Mouse (Mus musculus): ENCODE data around the gene Babam2. TPM values are rescaled to one million over a fixed set of nuclear protein-coding genes. Genes with fewer than 3 reads are reported as not detected.

The Babam2 gene
- polyA plus RNA-seq, 1 experiment from 2014 or later = 33.5 TPM

DNA sequence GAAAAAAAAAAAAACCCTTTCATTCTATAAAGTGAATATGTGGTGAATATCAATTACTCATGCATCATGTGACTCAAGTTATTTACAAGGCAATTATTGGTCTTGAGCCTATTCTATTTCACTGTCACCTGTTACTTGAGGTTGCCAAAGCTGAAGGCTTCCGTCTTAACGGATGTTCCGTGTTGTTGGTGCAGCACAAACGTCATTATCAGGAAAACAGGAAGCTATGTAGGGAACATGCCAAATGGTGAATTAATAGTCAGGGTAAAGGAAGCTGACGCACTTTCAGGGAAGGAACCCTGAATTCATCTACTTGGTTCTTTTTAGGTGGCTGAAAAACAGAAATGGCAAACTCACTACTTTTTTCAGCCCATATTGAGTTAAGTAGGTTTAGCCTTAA, 30.0 kb downstream of the Babam2 start:
- H3K4me1 ChIP-seq (ENCODE audit: control insufficient read depth, insufficient read depth, low read length) = no peaks in the 10 kb centered on the region
- H3K4me2 ChIP-seq (ENCODE audit: low read length) = no peak overlapping the region
- H3K9me3 ChIP-seq (ENCODE audit: control insufficient read depth, low read length) = no peaks in the 10 kb centered on the region
- no peak overlapping the region for H3K27ac ChIP-seq (replicated peaks; ENCODE audit: low read depth, low read length)
- no peaks in the 10 kb centered on the region for H3K27me3 ChIP-seq (ENCODE audit: control insufficient read depth, insufficient read depth, low read length)
- no peaks in the 10 kb centered on the region for H3K36me3 ChIP-seq (ENCODE audit: control insufficient read depth, insufficient read depth, low read length)
- DNase-seq (no peak), ATAC-seq (ENCODE audit: low FRiP score, low TSS enrichment) (no peak)
- no peak overlapping the region for H3K9ac ChIP-seq (replicated peaks; ENCODE audit: low read length)
- H3K4me3 ChIP-seq (replicated peaks; ENCODE audit: low read depth, low read length) = no peak overlapping the region
- WGBS = 97% methylated on average over 5 of the region's 5 CpGs

DNA sequence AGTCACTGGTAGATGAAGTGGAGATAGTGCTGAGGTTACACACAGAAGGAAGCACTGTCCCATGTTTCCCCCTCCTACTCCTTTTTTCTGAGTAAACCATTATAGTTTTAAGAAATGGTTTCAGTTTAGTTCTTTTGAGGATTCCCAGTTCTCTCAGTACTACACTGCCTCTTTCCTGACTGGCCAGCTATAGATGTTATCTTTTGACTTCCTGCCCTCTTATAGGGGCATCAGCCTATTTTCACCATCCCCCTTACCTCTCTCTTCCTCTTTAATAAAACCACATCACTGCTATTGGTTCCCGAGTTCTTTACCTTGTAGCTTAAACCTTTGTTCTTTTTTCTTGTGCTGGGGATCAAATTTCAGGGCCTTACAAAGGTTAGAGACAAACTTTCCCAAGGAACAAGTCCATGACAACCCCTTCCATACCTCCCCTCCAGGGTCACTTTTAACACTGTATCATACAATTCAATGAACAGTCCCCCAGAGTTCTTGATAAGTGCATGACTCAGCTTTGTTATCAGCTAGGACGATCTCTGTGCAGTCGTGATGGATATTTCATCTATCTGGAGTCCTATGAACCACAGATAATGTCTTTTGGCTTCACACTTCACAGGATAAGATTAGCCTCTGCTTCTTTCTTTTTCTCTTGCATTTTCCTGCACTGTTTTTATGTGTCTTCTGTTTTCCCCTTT, 35.3 kb downstream of the Babam2 start:
- H3K4me1 ChIP-seq (ENCODE audit: control insufficient read depth, insufficient read depth, low read length) = no peaks in the 10 kb centered on the region
- ATAC-seq (ENCODE audit: low FRiP score, low TSS enrichment) = no peak
- H3K4me2 ChIP-seq (ENCODE audit: low read length) = no peak overlapping the region
- no peak overlapping the region for H3K4me3 ChIP-seq (replicated peaks; ENCODE audit: low read depth, low read length)
- H3K36me3 ChIP-seq (ENCODE audit: control insufficient read depth, insufficient read depth, low read length) = no peaks in the 10 kb centered on the region
- no peak for DNase-seq
- no peak overlapping the region for H3K9ac ChIP-seq (replicated peaks; ENCODE audit: low read length)
- WGBS = 46% methylated on average over 3 of the region's 3 CpGs
- no peaks in the 10 kb centered on the region for H3K27me3 ChIP-seq (ENCODE audit: control insufficient read depth, insufficient read depth, low read length)
- H3K9me3 ChIP-seq (ENCODE audit: control insufficient read depth, low read length) = no peaks in the 10 kb centered on the region
- no peak overlapping the region for H3K27ac ChIP-seq (replicated peaks; ENCODE audit: low read depth, low read length)

DNA sequence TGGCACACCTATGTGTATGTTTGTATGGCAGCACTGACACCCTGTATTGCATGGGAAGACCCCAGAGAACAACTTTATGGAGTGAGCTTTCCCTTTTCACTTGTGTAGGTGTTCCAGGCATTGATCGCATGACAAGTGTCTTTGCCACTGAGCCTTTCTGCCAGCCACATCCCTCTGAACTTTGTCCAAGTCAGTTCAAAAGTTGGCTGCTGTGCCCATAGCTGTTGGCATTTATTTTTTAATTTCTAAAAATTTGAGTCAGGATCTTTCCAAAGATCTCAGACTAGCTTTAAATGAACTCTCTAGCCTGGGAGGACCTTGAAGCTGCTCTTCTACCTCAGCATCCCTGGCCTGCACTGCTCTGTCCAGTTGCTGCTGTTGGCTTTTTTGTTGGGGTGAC, 44.4 kb downstream of the Babam2 start:
- 97% methylated on average over 1 of the region's 1 CpGs for WGBS
- no peaks in the 10 kb centered on the region for H3K9me3 ChIP-seq (ENCODE audit: control insufficient read depth, low read length)
- no peaks in the 10 kb centered on the region for H3K27me3 ChIP-seq (ENCODE audit: control insufficient read depth, insufficient read depth, low read length)
- H3K4me2 ChIP-seq (ENCODE audit: low read length) = no peak overlapping the region
- no peak for ATAC-seq (ENCODE audit: low FRiP score, low TSS enrichment)
- no peak overlapping the region for H3K9ac ChIP-seq (replicated peaks; ENCODE audit: low read length)
- no peaks in the 10 kb centered on the region for H3K4me1 ChIP-seq (ENCODE audit: control insufficient read depth, insufficient read depth, low read length)
- H3K27ac ChIP-seq (replicated peaks; ENCODE audit: low read depth, low read length) = no peak overlapping the region
- no peak overlapping the region for H3K4me3 ChIP-seq (replicated peaks; ENCODE audit: low read depth, low read length)
- H3K36me3 ChIP-seq (ENCODE audit: control insufficient read depth, insufficient read depth, low read length) = no peaks in the 10 kb centered on the region
- DNase-seq = no peak

DNA sequence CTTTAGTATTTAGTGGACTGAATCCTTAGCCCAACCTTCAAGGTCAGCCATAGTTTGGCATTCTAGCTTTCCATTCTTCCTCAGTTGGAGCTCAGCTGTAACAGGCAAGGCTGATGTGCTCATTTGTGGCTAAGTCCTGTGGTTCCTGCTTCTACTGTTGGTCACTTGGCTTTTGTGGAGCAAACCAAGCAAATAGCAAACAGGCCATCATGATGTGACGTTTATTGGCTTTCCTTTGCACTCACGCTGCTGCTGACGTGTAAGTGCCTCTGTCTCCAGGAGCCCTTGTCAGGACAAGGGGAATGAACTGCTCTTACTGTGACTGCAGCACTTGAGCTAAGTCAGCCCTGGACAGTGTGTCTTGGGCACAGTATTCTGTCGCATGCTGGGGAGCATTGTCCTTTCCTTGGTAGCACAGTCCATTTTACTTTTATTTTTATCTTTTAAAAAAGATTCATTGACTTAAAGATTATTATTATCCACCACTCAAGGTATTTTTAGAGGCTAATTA, 45.1 kb downstream of the Babam2 start:
- WGBS = 72% methylated on average over 4 of the region's 4 CpGs
- H3K9me3 ChIP-seq (ENCODE audit: control insufficient read depth, low read length) = no peaks in the 10 kb centered on the region

DNA sequence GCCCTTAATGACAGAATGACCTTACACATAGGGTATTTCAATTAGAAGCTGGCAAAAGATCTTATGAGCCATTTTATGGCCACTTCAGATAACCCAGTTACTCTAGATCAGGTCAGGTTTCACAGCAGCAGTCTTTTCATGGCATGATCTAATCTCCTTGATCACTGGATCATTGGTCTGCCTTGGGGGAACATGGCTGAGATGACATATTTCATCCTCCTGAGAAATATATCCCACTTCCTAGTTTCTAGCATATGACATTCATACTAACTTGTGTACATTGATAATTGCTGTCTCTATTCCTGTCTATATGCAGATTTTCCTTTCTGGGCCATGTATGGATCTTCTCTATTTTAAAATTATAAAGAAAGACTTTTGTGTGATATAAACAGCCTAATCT, 51.9 kb downstream of the Babam2 start:
- no peaks in the 10 kb centered on the region for H3K27me3 ChIP-seq (ENCODE audit: control insufficient read depth, insufficient read depth, low read length)
- H3K9ac ChIP-seq (replicated peaks; ENCODE audit: low read length) = no peak overlapping the region
- no peaks in the 10 kb centered on the region for H3K9me3 ChIP-seq (ENCODE audit: control insufficient read depth, low read length)
- H3K4me1 ChIP-seq (ENCODE audit: control insufficient read depth, insufficient read depth, low read length) = no peaks in the 10 kb centered on the region
- no peak overlapping the region for H3K4me3 ChIP-seq (replicated peaks; ENCODE audit: low read depth, low read length)
- ATAC-seq (ENCODE audit: low FRiP score, low TSS enrichment) = no peak
- H3K27ac ChIP-seq (replicated peaks; ENCODE audit: low read depth, low read length) = no peak overlapping the region
- H3K4me2 ChIP-seq (ENCODE audit: low read length) = no peak overlapping the region
- no peaks in the 10 kb centered on the region for H3K36me3 ChIP-seq (ENCODE audit: control insufficient read depth, insufficient read depth, low read length)
- DNase-seq = no peak

More for the DNA sequence above, 45.1 kb downstream of the Babam2 start:
- Histone ChIP-seq H3K36me3 (ENCODE audit: control insufficient read depth, insufficient read depth, low read length) (no peaks in the 10 kb centered on the region), H3K4me1 (ENCODE audit: control insufficient read depth, insufficient read depth, low read length) (no peaks in the 10 kb centered on the region), H3K4me3 (replicated peaks; ENCODE audit: low read depth, low read length) (no peak overlapping the region), H3K27ac (replicated peaks; ENCODE audit: low read depth, low read length) (no peak overlapping the region), H3K9ac (replicated peaks; ENCODE audit: low read length) (no peak overlapping the region), H3K4me2 (ENCODE audit: low read length) (no peak overlapping the region), H3K27me3 (ENCODE audit: control insufficient read depth, insufficient read depth, low read length) (no peaks in the 10 kb centered on the region)
- DNase-seq (no peak), ATAC-seq (ENCODE audit: low FRiP score, low TSS enrichment) (no peak)

DNA sequence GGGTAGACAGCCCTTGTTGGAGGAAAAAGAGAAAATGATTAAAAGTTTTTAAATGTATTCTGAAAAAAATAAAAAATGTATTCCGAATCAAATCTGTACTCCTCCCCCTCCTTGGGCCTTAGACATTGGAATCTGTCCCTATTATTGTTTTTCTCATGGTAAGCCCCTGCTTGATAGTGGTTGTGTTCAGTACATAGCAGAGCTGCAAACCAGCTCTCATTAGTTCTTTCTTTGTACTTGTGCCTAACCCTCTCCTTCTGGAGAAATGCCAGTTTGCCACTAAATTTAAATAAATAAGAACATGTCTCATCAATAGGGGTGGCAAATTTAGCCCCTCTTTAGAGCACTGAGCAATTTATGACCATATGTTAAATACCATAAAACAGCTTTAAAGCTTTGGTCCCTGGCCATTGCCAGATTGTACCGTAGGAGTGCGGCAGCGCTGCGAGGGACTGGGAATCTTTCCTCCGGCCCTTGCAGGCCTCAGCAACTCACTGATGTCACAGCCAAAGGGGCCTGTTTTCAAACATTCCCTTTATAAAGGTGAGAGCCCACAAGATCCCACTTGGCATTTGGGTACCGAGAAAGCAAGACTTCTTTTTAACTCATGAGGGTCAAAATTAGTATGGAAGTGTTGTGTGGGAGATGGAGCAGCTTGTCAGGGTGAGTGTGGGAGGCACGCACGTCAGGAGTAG, 52.9 kb downstream of the Babam2 start:
- no peak overlapping the region for H3K9ac ChIP-seq (replicated peaks; ENCODE audit: low read length)
- H3K4me3 ChIP-seq (replicated peaks; ENCODE audit: low read depth, low read length) = no peak overlapping the region
- H3K4me2 ChIP-seq (ENCODE audit: low read length) = no peak overlapping the region
- H3K9me3 ChIP-seq (ENCODE audit: control insufficient read depth, low read length) = no peaks in the 10 kb centered on the region
- ATAC-seq (ENCODE audit: low FRiP score, low TSS enrichment) (no peak), DNase-seq (no peak)
- H3K27me3 ChIP-seq (ENCODE audit: control insufficient read depth, insufficient read depth, low read length) = no peaks in the 10 kb centered on the region
- no peaks in the 10 kb centered on the region for H3K36me3 ChIP-seq (ENCODE audit: control insufficient read depth, insufficient read depth, low read length)
- no peaks in the 10 kb centered on the region for H3K4me1 ChIP-seq (ENCODE audit: control insufficient read depth, insufficient read depth, low read length)
- WGBS = 89% methylated on average over 9 of the region's 9 CpGs
- no peak overlapping the region for H3K27ac ChIP-seq (replicated peaks; ENCODE audit: low read depth, low read length)

DNA sequence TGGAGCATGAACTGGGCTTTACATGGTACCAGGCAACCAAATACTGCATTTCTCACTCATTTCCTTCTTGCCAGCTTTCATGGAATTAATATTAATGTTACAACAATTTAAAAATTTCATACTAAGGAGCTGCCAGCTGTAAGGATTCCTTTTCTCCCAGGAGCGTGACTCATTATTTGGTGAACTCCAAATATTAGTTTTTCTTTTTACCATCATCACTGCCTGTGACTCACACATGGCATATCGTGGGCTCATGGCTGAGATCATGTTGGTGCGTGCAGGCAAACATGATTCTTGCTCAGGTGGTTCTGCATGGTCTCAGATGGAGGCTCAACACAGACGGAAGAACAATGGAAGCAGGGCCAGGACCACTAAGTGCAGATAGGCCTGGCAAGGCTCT, 53.5 kb downstream of the Babam2 start:
- H3K4me3 ChIP-seq (replicated peaks; ENCODE audit: low read depth, low read length) = no peak overlapping the region
- no peaks in the 10 kb centered on the region for H3K36me3 ChIP-seq (ENCODE audit: control insufficient read depth, insufficient read depth, low read length)
- no peaks in the 10 kb centered on the region for H3K9me3 ChIP-seq (ENCODE audit: control insufficient read depth, low read length)
- H3K27me3 ChIP-seq (ENCODE audit: control insufficient read depth, insufficient read depth, low read length) = no peaks in the 10 kb centered on the region
- H3K9ac ChIP-seq (replicated peaks; ENCODE audit: low read length) = no peak overlapping the region
- H3K4me1 ChIP-seq (ENCODE audit: control insufficient read depth, insufficient read depth, low read length) = no peaks in the 10 kb centered on the region
- 90% methylated on average over 4 of the region's 4 CpGs for WGBS
- no peak for DNase-seq
- ATAC-seq (ENCODE audit: low FRiP score, low TSS enrichment) = no peak
- H3K4me2 ChIP-seq (ENCODE audit: low read length) = no peak overlapping the region
- H3K27ac ChIP-seq (replicated peaks; ENCODE audit: low read depth, low read length) = no peak overlapping the region

DNA sequence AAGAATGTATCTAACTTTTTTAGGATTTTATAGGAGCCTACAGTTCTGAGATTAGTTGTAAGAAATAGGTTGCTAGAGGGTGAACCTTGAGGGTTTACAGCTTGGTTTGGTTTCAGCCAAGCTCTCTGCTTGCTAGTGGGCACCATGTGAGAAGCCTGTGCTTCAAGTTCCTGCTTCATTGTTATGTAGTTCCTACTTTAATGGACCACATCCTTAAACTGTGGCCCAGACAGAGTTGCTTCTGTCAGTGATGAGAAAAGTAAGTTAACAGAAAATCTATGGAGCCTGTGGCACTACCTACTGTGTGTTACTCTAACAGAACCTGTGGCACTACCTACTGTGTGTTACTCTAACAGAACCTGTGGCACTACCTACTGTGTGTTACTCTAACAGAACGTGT, 57.1 kb downstream of the Babam2 start:
- no peaks in the 10 kb centered on the region for H3K9me3 ChIP-seq (ENCODE audit: control insufficient read depth, low read length)
- H3K4me2 ChIP-seq (ENCODE audit: low read length) = no peak overlapping the region
- DNase-seq (no peak), ATAC-seq (ENCODE audit: low FRiP score, low TSS enrichment) (no peak)
- WGBS = 90% methylated on average over 1 of the region's 1 CpGs
- no peak overlapping the region for H3K4me3 ChIP-seq (replicated peaks; ENCODE audit: low read depth, low read length)
- H3K9ac ChIP-seq (replicated peaks; ENCODE audit: low read length) = no peak overlapping the region
- H3K27me3 ChIP-seq (ENCODE audit: control insufficient read depth, insufficient read depth, low read length) = no peaks in the 10 kb centered on the region
- H3K27ac ChIP-seq (replicated peaks; ENCODE audit: low read depth, low read length) = no peak overlapping the region
- no peaks in the 10 kb centered on the region for H3K36me3 ChIP-seq (ENCODE audit: control insufficient read depth, insufficient read depth, low read length)
- H3K4me1 ChIP-seq (ENCODE audit: control insufficient read depth, insufficient read depth, low read length) = no peaks in the 10 kb centered on the region

DNA sequence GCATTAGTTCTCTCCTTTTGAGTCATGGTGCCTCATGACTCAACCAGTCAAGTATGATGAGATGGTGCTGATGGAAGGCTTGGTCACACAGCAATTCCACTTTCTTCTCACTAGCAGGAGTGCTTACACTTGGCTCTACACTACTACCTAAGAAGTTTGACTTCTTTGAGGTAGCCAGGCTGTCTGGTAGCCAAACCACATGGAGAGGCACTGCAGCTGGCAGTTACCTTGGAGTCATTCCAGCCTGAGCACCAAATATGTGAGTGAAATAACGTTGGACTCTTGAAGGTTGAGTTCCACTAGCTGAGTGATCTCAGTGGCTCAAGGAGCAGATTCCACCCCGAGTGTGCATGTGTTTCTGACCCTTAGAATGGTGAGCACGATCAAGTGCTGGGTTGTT, 57.8 kb downstream of the Babam2 start:
- H3K4me1 ChIP-seq (ENCODE audit: control insufficient read depth, insufficient read depth, low read length) = no peaks in the 10 kb centered on the region
- H3K27me3 ChIP-seq (ENCODE audit: control insufficient read depth, insufficient read depth, low read length) = no peaks in the 10 kb centered on the region
- no peak overlapping the region for H3K9ac ChIP-seq (replicated peaks; ENCODE audit: low read length)
- no peak overlapping the region for H3K27ac ChIP-seq (replicated peaks; ENCODE audit: low read depth, low read length)
- H3K4me3 ChIP-seq (replicated peaks; ENCODE audit: low read depth, low read length) = no peak overlapping the region
- no peaks in the 10 kb centered on the region for H3K9me3 ChIP-seq (ENCODE audit: control insufficient read depth, low read length)
- no peak for ATAC-seq (ENCODE audit: low FRiP score, low TSS enrichment)
- no peak overlapping the region for H3K4me2 ChIP-seq (ENCODE audit: low read length)
- 91% methylated on average over 3 of the region's 3 CpGs for WGBS
- no peak for DNase-seq
- no peaks in the 10 kb centered on the region for H3K36me3 ChIP-seq (ENCODE audit: control insufficient read depth, insufficient read depth, low read length)

All from midbrain, embryonic 14.5 days (tissue).